Mouse (Mus musculus) MEL (cell line): ENCODE measurements around the gene Gm4952. TPM values are rescaled to one million over a fixed set of nuclear protein-coding genes. Genes with fewer than 3 reads are reported as not detected.

Experiments
- DNase-seq: peaks from one replicate; pipeline ENCODE4 v3.0.0; 2011; ENCODE audit warnings: low read depth, low spot score
- H3K27ac ChIP-seq: 2 replicates; pipeline ENCODE4 v1.5.1; 2012; ENCODE audit warnings: low read depth, mild to moderate bottlenecking, control low read depth, low read length, moderate library complexity; ENCODE audit not compliant: control insufficient read depth
- H3K27me3 ChIP-seq, 2 experiments: fragments of 150-350 bp in 1 of 2; sonication (generic) in 1 of 2; 2 replicates each; pipeline ENCODE4 v1.6.1; 2012; ENCODE audit warnings: low read length in 2 of 2, mild to moderate bottlenecking in 2 of 2, improper control_type of control experiment in 1 of 2, moderate library complexity in 1 of 2; ENCODE audit not compliant: insufficient read depth in 2 of 2, control insufficient read depth in 1 of 2
- H3K36me3 ChIP-seq, 2 experiments: 2 replicates each; pipeline ENCODE4 v1.6.1; 2012 to 2014; ENCODE audit warnings: low read length in 2 of 2, improper control_type of control experiment in 1 of 2, inconsistent platforms in 1 of 2, mild to moderate bottlenecking in 1 of 2; ENCODE audit not compliant: insufficient read depth in 2 of 2, control insufficient read depth in 1 of 2
- H3K4me1 ChIP-seq, 2 experiments: fragments of 150-350 bp in 1 of 2; sonication (generic) in 1 of 2; 2 replicates each; pipeline ENCODE4 v1.6.1; 2012; ENCODE audit warnings: low read length in 2 of 2, improper control_type of control experiment in 1 of 2, mild to moderate bottlenecking in 1 of 2; ENCODE audit not compliant: insufficient read depth in 2 of 2, control insufficient read depth in 1 of 2
- H3K4me3 ChIP-seq, 2 experiments: fragments of 150-350 bp in 1 of 2; sonication (generic) in 1 of 2; 2 replicates each; pipeline ENCODE4 v1.5.1; 2012; ENCODE audit warnings: low read depth in 2 of 2, low read length in 2 of 2, mild to moderate bottlenecking in 2 of 2, moderate library complexity in 2 of 2, control low read depth in 1 of 2, improper control_type of control experiment in 1 of 2; ENCODE audit not compliant: control insufficient read depth in 1 of 2, insufficient read depth in 1 of 2
- H3K79me2 ChIP-seq: 2 replicates; pipeline ENCODE4 v1.6.1; 2012; ENCODE audit warnings: mild to moderate bottlenecking, low read length, moderate library complexity; ENCODE audit not compliant: control insufficient read depth, poor library complexity, insufficient read depth
- H3K9ac ChIP-seq: 2 replicates; pipeline ENCODE4 v1.6.1; 2012; ENCODE audit warnings: low read depth, mild to moderate bottlenecking, control low read depth, low read length, moderate library complexity; ENCODE audit not compliant: control insufficient read depth, poor library complexity, severe bottlenecking
- H3K9me3 ChIP-seq: fragments of 150-350 bp; sonication (generic); replicated peaks from 2 replicates; pipeline ENCODE4 v1.6.1; 2012; ENCODE audit warnings: mild to moderate bottlenecking, low read length, improper control_type of control experiment, moderate library complexity; ENCODE audit not compliant: insufficient read depth
- CHD1 ChIP-seq: IDR thresholded peaks from 2 replicates; pipeline ENCODE4 v1.6.1; 2012; ENCODE audit warnings: low read depth, mild to moderate bottlenecking, inconsistent platforms, low read length, improper control_type of control experiment
- CHD2 ChIP-seq: IDR thresholded peaks from 2 replicates; pipeline ENCODE4 v1.6.1; 2011; ENCODE audit warnings: low read length, improper control_type of control experiment
- CTCF ChIP-seq, 3 experiments: IDR thresholded peaks in 2 of 3; conservative IDR thresholded peaks in 1 of 3; 2 replicates each; pipeline ENCODE4 v1.5.1; 2011 to 2012; ENCODE audit warnings: low read length in 3 of 3, low read depth in 2 of 3, mild to moderate bottlenecking in 2 of 3, improper control_type of control experiment in 1 of 3, inconsistent platforms in 1 of 3, mixed read lengths in 1 of 3, moderate library complexity in 1 of 3; ENCODE audit not compliant: control insufficient read depth in 1 of 3, insufficient read depth in 1 of 3, poor library complexity in 1 of 3, severe bottlenecking in 1 of 3
- E2F4 ChIP-seq: IDR thresholded peaks from 2 replicates; pipeline ENCODE4 v1.6.1; 2011; ENCODE audit warnings: low read depth, low read length, improper control_type of control experiment, borderline replicate concordance
- ELF1 ChIP-seq: IDR thresholded peaks from 2 replicates; pipeline ENCODE4 v1.6.1; 2014; ENCODE audit warnings: low read depth, mild to moderate bottlenecking, inconsistent platforms, low read length, improper control_type of control experiment, moderate library complexity
- EP300 ChIP-seq, 2 experiments: IDR thresholded peaks; 2 replicates each; pipeline ENCODE4 v1.6.1; 2011; ENCODE audit warnings: improper control_type of control experiment in 2 of 2, low read length in 2 of 2, low read depth in 1 of 2, mild to moderate bottlenecking in 1 of 2
- ETS1 ChIP-seq: IDR thresholded peaks from 2 replicates; pipeline ENCODE4 v1.6.1; 2012; ENCODE audit warnings: low read depth, mild to moderate bottlenecking, inconsistent platforms, low read length, improper control_type of control experiment, moderate library complexity
- GABPA ChIP-seq: IDR thresholded peaks from 2 replicates; pipeline ENCODE4 v1.6.1; 2012; ENCODE audit warnings: low read depth, mild to moderate bottlenecking, inconsistent platforms, low read length, improper control_type of control experiment, moderate library complexity
- HCFC1 ChIP-seq: IDR thresholded peaks from 2 replicates; pipeline ENCODE4 v1.6.1; 2012; ENCODE audit warnings: low read depth, mild to moderate bottlenecking, inconsistent platforms, low read length, improper control_type of control experiment, moderate library complexity
- JUND ChIP-seq: IDR thresholded peaks from 2 replicates; pipeline ENCODE4 v1.6.1; 2011; ENCODE audit warnings: low read depth, mild to moderate bottlenecking, improper control_type of control experiment, low read length
- KAT2A ChIP-seq: conservative IDR thresholded peaks from 2 replicates; pipeline ENCODE4 v1.6.1; 2012; ENCODE audit warnings: low read depth, low read length, improper control_type of control experiment, inconsistent platforms
- MAFK ChIP-seq: IDR thresholded peaks from 2 replicates; pipeline ENCODE4 v1.6.1; 2011; ENCODE audit warnings: low read depth, mild to moderate bottlenecking, low read length, improper control_type of control experiment, borderline replicate concordance
- MAX ChIP-seq: IDR thresholded peaks from 2 replicates; pipeline ENCODE4 v1.6.1; 2011; ENCODE audit warnings: low read length, improper control_type of control experiment
- MAZ ChIP-seq: IDR thresholded peaks from 2 replicates; pipeline ENCODE4 v1.6.1; 2012; ENCODE audit warnings: low read depth, mild to moderate bottlenecking, inconsistent platforms, low read length, improper control_type of control experiment
- MEF2A ChIP-seq: IDR thresholded peaks from 2 replicates; pipeline ENCODE4 v1.6.1; 2014; ENCODE audit warnings: low read depth, mild to moderate bottlenecking, inconsistent platforms, low read length, improper control_type of control experiment; ENCODE audit not compliant: poor library complexity, insufficient replicate concordance, severe bottlenecking; ENCODE audit errors: extremely low read depth
- MXI1 ChIP-seq: IDR thresholded peaks from 2 replicates; pipeline ENCODE4 v1.6.1; 2011; ENCODE audit warnings: mild to moderate bottlenecking, low read depth, low read length, improper control_type of control experiment
- MYB ChIP-seq: IDR thresholded peaks from 2 replicates; pipeline ENCODE4 v1.6.1; 2011; ENCODE audit warnings: mild to moderate bottlenecking, low read depth, low read length, improper control_type of control experiment
- MYC ChIP-seq: IDR thresholded peaks from 2 replicates; pipeline ENCODE4 v1.6.1; 2011; ENCODE audit warnings: low read depth, mild to moderate bottlenecking, low read length, improper control_type of control experiment, moderate library complexity
- NELFE ChIP-seq: IDR thresholded peaks from 2 replicates; pipeline ENCODE4 v1.6.1; 2011; ENCODE audit warnings: low read depth, low read length, improper control_type of control experiment
- NRF1 ChIP-seq: IDR thresholded peaks from 2 replicates; pipeline ENCODE4 v1.6.1; 2014; ENCODE audit warnings: low read depth, mild to moderate bottlenecking, inconsistent platforms, low read length, improper control_type of control experiment, moderate library complexity; ENCODE audit not compliant: poor library complexity, insufficient read depth, severe bottlenecking
- POLR2A ChIP-seq, 2 experiments: IDR thresholded peaks; 2 replicates each; pipeline ENCODE4 v1.6.1; 2011 to 2012; ENCODE audit warnings: low read length in 2 of 2, mild to moderate bottlenecking in 2 of 2, control low read depth in 1 of 2, improper control_type of control experiment in 1 of 2, low read depth in 1 of 2, moderate library complexity in 1 of 2; ENCODE audit not compliant: control insufficient read depth in 1 of 2, insufficient read depth in 1 of 2, poor library complexity in 1 of 2
- POLR2AphosphoS2 ChIP-seq: IDR thresholded peaks from 2 replicates; pipeline ENCODE4 v1.6.1; 2011; ENCODE audit warnings: low read length, improper control_type of control experiment
- POLR2AphosphoS5 ChIP-seq: IDR thresholded peaks from 2 replicates; pipeline ENCODE4 v1.6.1; 2012; ENCODE audit warnings: low read depth, borderline replicate concordance, mild to moderate bottlenecking, inconsistent platforms, low read length, moderate library complexity, mixed read lengths
- RAD21 ChIP-seq: IDR thresholded peaks from 2 replicates; pipeline ENCODE4 v1.6.1; 2011; ENCODE audit warnings: mild to moderate bottlenecking, low read depth, low read length, improper control_type of control experiment
- RCOR1 ChIP-seq: IDR thresholded peaks from 2 replicates; pipeline ENCODE4 v1.6.1; 2012; ENCODE audit warnings: low read depth, mild to moderate bottlenecking, inconsistent platforms, low read length, improper control_type of control experiment
- SMC3 ChIP-seq: IDR thresholded peaks from 2 replicates; pipeline ENCODE4 v1.6.1; 2011; ENCODE audit warnings: low read depth, low read length, improper control_type of control experiment
- TBP ChIP-seq: IDR thresholded peaks from 2 replicates; pipeline ENCODE4 v1.8.0; 2011; ENCODE audit warnings: low read depth, low read length, improper control_type of control experiment
- TCF12 ChIP-seq: IDR thresholded peaks from 2 replicates; pipeline ENCODE4 v1.6.1; 2014; ENCODE audit warnings: low read depth, mild to moderate bottlenecking, inconsistent platforms, low read length, improper control_type of control experiment, moderate library complexity
- UBTF ChIP-seq: IDR thresholded peaks from 2 replicates; pipeline ENCODE4 v1.6.1; 2012; ENCODE audit warnings: low read depth, mild to moderate bottlenecking, inconsistent platforms, low read length, improper control_type of control experiment, moderate library complexity, borderline replicate concordance; ENCODE audit not compliant: insufficient read depth
- USF2 ChIP-seq, 2 experiments: IDR thresholded peaks; 2 replicates each; pipeline ENCODE4 v1.6.1; 2011 to 2012; ENCODE audit warnings: improper control_type of control experiment in 2 of 2, low read length in 2 of 2, borderline replicate concordance in 1 of 2, inconsistent platforms in 1 of 2, low read depth in 1 of 2, mild to moderate bottlenecking in 1 of 2; ENCODE audit not compliant: insufficient read depth in 1 of 2
- ZC3H11A ChIP-seq: IDR thresholded peaks from 2 replicates; pipeline ENCODE4 v1.6.1; 2012; ENCODE audit warnings: low read depth, mild to moderate bottlenecking, inconsistent platforms, low read length, improper control_type of control experiment
- ZMIZ1 ChIP-seq: IDR thresholded peaks from 2 replicates; pipeline ENCODE4 v1.6.1; 2012; ENCODE audit warnings: low read depth, mild to moderate bottlenecking, inconsistent platforms, low read length, improper control_type of control experiment, moderate library complexity
- ZNF384 ChIP-seq: IDR thresholded peaks from 2 replicates; pipeline ENCODE4 v1.6.1; 2012; ENCODE audit warnings: low read depth, mild to moderate bottlenecking, inconsistent platforms, low read length, improper control_type of control experiment
- polyA plus RNA-seq, 2 experiments: library from polyadenylated mRNA; stranded (reverse) in 1 of 2; unstranded in 1 of 2; fragments of >175 nt in 1 of 2; fragments of >200 nt in 1 of 2; gene quantifications; 2 replicates each; pipeline versions ENCODE4 v1.2.1 to v1.2.4; 2012; ENCODE audit warnings: low replicate concordance in 2 of 2, low read depth in 1 of 2; ENCODE audit not compliant: insufficient read length in 2 of 2, insufficient read depth in 1 of 2, missing spikeins in 1 of 2
- total RNA-seq: library from RNA; depleted of rRNA; stranded (reverse); fragments of 300-350 nt; gene quantifications from 2 replicates; pipeline ENCODE4 v1.2.3, GENCODE M21; 2012

Gene Gm4952
- total and polyA plus RNA-seq, 3 experiments, result 0.06 TPM; not detected in 2

DNA sequence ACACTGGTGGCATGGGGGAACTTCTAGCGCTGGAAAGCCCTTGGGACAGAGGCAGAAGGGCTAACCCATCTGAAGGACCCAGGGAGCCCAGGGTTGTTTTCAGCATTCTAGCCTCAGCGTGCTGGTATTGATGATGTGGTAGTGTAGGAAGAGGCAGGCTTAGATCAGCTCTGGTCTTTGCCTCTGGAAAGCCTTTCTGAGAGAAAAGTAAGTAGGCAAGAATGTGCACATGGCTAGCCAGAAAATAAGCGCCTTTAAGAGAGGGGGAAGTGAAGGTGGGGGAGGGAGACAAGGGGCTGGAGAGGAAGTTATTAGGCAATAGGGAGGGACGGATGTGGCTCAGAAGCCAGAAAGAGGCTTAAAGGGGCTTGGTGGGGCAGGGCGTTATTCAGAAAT, 25.8 kb upstream of the Gm4952 start (continued):
- TF ChIP-seq ZNF384 (0 out of 2 replicates have a peak, but pooled peaks have one; percentile 19), KAT2A (no peak), MYB (0 out of 2 replicates have a peak, but pooled peaks have one; percentile 13), ETS1 (peak; percentile 75; the same call in 1 of the 2 replicates), EP300 (IDR thresholded peaks at IDR 0.05; ENCODE audit: low read depth in 1 of 2, low read length in 2 of 2) (peak in 1 of 2 experiments; percentile 70; a peak in 2 of 4 replicates), MXI1 (peak; percentile 87; the same call in 1 of the 2 replicates), MEF2A (no peak)
- TF ChIP-seq, all 39 proteins: peak for 18

DNA sequence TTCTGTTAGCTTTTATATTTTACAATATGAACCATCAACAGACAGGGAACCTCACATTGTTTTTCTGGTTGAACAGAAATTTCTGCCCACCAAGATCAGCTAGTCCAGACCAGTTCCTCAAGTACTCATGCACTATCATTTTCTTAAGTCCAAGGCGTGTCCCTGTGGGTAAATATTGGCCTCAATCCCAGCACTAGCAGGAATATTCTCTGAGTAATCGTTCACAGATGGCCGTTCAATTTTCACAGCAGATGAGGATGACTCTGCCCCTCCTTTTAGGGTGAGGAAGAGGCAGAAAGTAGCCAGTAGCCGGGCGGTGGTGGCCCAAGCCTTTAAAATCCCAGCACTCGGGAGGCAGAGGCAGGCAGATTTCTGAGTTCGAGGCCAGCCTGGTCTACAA, 24.7 kb upstream of the Gm4952 start:
- H3K4me3 ChIP-seq, result peak overlapping the region; percentile 51 to 72
- H3K9ac ChIP-seq, result peak overlapping the region; percentile 89
- H3K27ac ChIP-seq, result peak overlapping the region; percentile 96
- TF ChIP-seq E2F4, result no peak
- TF ChIP-seq ELF1, result no peak
- TF ChIP-seq CHD1, result peak; percentile 55; the same call in 1 of the 2 replicates
- peak; percentile 58 for TF ChIP-seq MAX
- no peak for TF ChIP-seq JUND
- no peak for TF ChIP-seq KAT2A
- TF ChIP-seq POLR2A (IDR thresholded peaks at IDR 0.05; ENCODE audit: control insufficient read depth in 1 of 2, insufficient read depth in 1 of 2, low read depth in 1 of 2, low read length in 2 of 2, poor library complexity in 1 of 2), result no peak
- no peak for TF ChIP-seq USF2 (IDR thresholded peaks at IDR 0.05; ENCODE audit: borderline replicate concordance in 1 of 2, insufficient read depth in 1 of 2, low read depth in 1 of 2, low read length in 2 of 2)
- TF ChIP-seq MAFK, result no peak
- no peak for TF ChIP-seq UBTF
- peak; percentile 75 for TF ChIP-seq MXI1
- no peak for TF ChIP-seq POLR2AphosphoS2
- TF ChIP-seq RCOR1, result no peak
- no peak for TF ChIP-seq CHD2
- TF ChIP-seq EP300 (IDR thresholded peaks at IDR 0.05; ENCODE audit: low read depth in 1 of 2, low read length in 2 of 2), result peak; percentile 64 to 67; a peak in 3 of 4 replicates
- TF ChIP-seq ETS1, result peak; percentile 71
- no peak for TF ChIP-seq ZC3H11A
- no peak for TF ChIP-seq SMC3
- no peak for TF ChIP-seq CTCF (IDR thresholded peaks at IDR 0.05 in 2 of 3, conservative IDR thresholded peaks at IDR 0.05 in 1 of 3; ENCODE audit: control insufficient read depth in 1 of 3, insufficient read depth in 1 of 3, low read depth in 2 of 3, low read length in 3 of 3, poor library complexity in 1 of 3, severe bottlenecking in 1 of 3)
- no peak for TF ChIP-seq NELFE
- no peak for TF ChIP-seq NRF1
- TF ChIP-seq MYC, result 0 out of 2 replicates have a peak, but pooled peaks have one; percentile 38
- TF ChIP-seq ZMIZ1, result no peak
- peak; percentile 47; the same call in 1 of the 2 replicates for TF ChIP-seq TBP
- TF ChIP-seq MYB, result no peak
- TF ChIP-seq GABPA, result no peak
- no peak for TF ChIP-seq MEF2A
- TF ChIP-seq RAD21, result no peak
- no peak for TF ChIP-seq POLR2AphosphoS5
- no peak for TF ChIP-seq ZNF384
- TF ChIP-seq TCF12, result 0 out of 2 replicates have a peak, but pooled peaks have one; percentile 14
- no peak for TF ChIP-seq MAZ
- TF ChIP-seq HCFC1, result no peak

More for the DNA sequence above, 24.7 kb upstream of the Gm4952 start:
- peaks cover 7 to 17% of the 10 kb centered on the region in 2 experiments for H3K4me1 ChIP-seq
- no peaks in the 10 kb centered on the region for H3K27me3 ChIP-seq
- no peaks in the 10 kb centered on the region for H3K9me3 ChIP-seq
- peak; percentile 80 for DNase-seq
- peaks cover 43% of the 10 kb centered on the region for H3K79me2 ChIP-seq
- peaks cover 15 to 35% of the 10 kb centered on the region in 2 experiments for H3K36me3 ChIP-seq
